Mouse (Mus musculus) CH12.LX (cell line): ENCODE measurements around the gene Mapkapk5.

Experiments
- CTCF ChIP-seq, 2 experiments: IDR thresholded peaks in 1 of 2; conservative IDR thresholded peaks in 1 of 2; 2 replicates each; pipeline ENCODE4 v1.5.1; 2011 to 2012; ENCODE audit warnings: low read depth in 2 of 2, low read length in 2 of 2, improper control_type of control experiment in 1 of 2, inconsistent platforms in 1 of 2, mild to moderate bottlenecking in 1 of 2, moderate library complexity in 1 of 2
- EP300 ChIP-seq: IDR thresholded peaks from 2 replicates; pipeline ENCODE4 v1.6.1; 2011; ENCODE audit warnings: low read length, improper control_type of control experiment
- MYC ChIP-seq: IDR thresholded peaks from 2 replicates; pipeline ENCODE4 v1.6.1; 2011; ENCODE audit warnings: low read depth, mild to moderate bottlenecking, improper control_type of control experiment, low read length

- TF ChIP-seq EP300 (no peak), MYC (no peak), CTCF (conservative IDR thresholded peaks at IDR 0.05 in 1 of 2, IDR thresholded peaks at IDR 0.05 in 1 of 2; ENCODE audit: low read depth in 2 of 2, low read length in 2 of 2) (no peak)
Observed at GRCm38 (mm10) chr5:121594714-121595313, 49.1 kb upstream of the Mapkapk5 start.
